Mouse (Mus musculus) kidney, adult 10 weeks (tissue): ENCODE results near the gene Gm6121. TPM values are rescaled to one million over a fixed set of nuclear protein-coding genes. Genes with fewer than 3 reads are reported as not detected.

Experiments used
- polyA plus RNA-seq: library from polyadenylated mRNA; stranded (reverse); fragments of 350-450 nt; fragmentation: Illumina TruSeq; extraction: RNeasy Lipid Tissue Mini Kit (QIAGEN cat#74804); gene quantifications from one replicate; pipeline ENCODE4 v1.2.3, GENCODE M21; 2014; ENCODE audit warnings: low read depth, low replicate concordance

The Gm6121 gene
- polyA plus RNA-seq: not detected

GRCm38 (mm10) chrX:26935597-26935996, at the start of gene Gm6121:
Gm6121 (minus strand) TSS chrX:26935697.

Other genes starting within 250 kb of the Gm6121 start
- gene Gm14525, start 233.1 kb downstream of the Gm6121 start, polyA plus RNA-seq: not detected